Mouse (Mus musculus): ENCODE data around the gene Sapcd2. TPM values are rescaled to one million over a fixed set of nuclear protein-coding genes. Genes with fewer than 3 reads are reported as not detected.

The Sapcd2 gene
- total RNA-seq, 2 experiments from 2014 or later, result 1.2 to 1.6 TPM

GRCm38 (mm10) chr2:25369996-25370395 lies 2.1 kb upstream of the Sapcd2 start:
- intact Hi-C loops (cut with DNase I; ENCODE audit: low total_unique reads), result no loop called here
- DNase-seq, result no peak

GRCm38 (mm10) chr2:25372644-25373391 lies 697 bp downstream of the Sapcd2 start:
- DNase-seq, result no peak
- intact Hi-C loops (cut with DNase I; ENCODE audit: low total_unique reads), result no loop called here

- no peak for DNase-seq
- intact Hi-C loops (cut with DNase I; ENCODE audit: low total_unique reads), result no loop called here
Measured at GRCm38 (mm10) chr2:25373431-25373830, 1.3 kb downstream of the Sapcd2 start.

GRCm38 (mm10) chr2:25376589-25376988 lies 4.5 kb downstream of the Sapcd2 start:
- DNase-seq, result peak; percentile 60
- intact Hi-C loops (cut with DNase I; ENCODE audit: low total_unique reads), result no loop called here

- DNase-seq, result no peak
- intact Hi-C loops (cut with DNase I; ENCODE audit: low total_unique reads), result no loop called here
Measured at GRCm38 (mm10) chr2:25384492-25384891, 12.4 kb downstream of the Sapcd2 start.

- intact Hi-C loops (cut with DNase I; ENCODE audit: low total_unique reads), result no loop called here
- DNase-seq, result no peak
Measured at GRCm38 (mm10) chr2:25391266-25391665, 19.1 kb downstream of the Sapcd2 start.

GRCm38 (mm10) chr2:25394281-25395221 lies 22.4 kb downstream of the Sapcd2 start:
- intact Hi-C loops (cut with DNase I; ENCODE audit: low total_unique reads), result no loop called here

GRCm38 (mm10) chr2:25395721-25396596 lies 23.8 kb downstream of the Sapcd2 start, which contains the start of gene Entpd2:
TSS of gene Entpd2 (plus strand) at chr2:25395874.
- peak; percentile 47 for DNase-seq
- intact Hi-C loops (cut with DNase I; ENCODE audit: low total_unique reads), result no loop called here

More at GRCm38 (mm10) chr2:25394281-25395221, 22.4 kb downstream of the Sapcd2 start:
- peak; percentile 72 for DNase-seq

GRCm38 (mm10) chr2:25396597-25396983 lies 24.5 kb downstream of the Sapcd2 start:
- intact Hi-C loops (cut with DNase I; ENCODE audit: low total_unique reads), result no loop called here
- DNase-seq, result peak; percentile 59

GRCm38 (mm10) chr2:25397010-25397409 lies 24.9 kb downstream of the Sapcd2 start:
- no peak for DNase-seq
- intact Hi-C loops (cut with DNase I; ENCODE audit: low total_unique reads), result no loop called here

GRCm38 (mm10) chr2:25398065-25398464 lies 25.9 kb downstream of the Sapcd2 start:
- no peak for DNase-seq
- intact Hi-C loops (cut with DNase I; ENCODE audit: low total_unique reads), result loop anchor here (2.0 kb wide), 1 partner anchor 15 kb away; no protein-coding TSS in a partner anchor

GRCm38 (mm10) chr2:25399051-25399450 lies 26.9 kb downstream of the Sapcd2 start, which contains the start of gene Npdc1:
TSS of gene Npdc1 (plus strand) at chr2:25399351.
- intact Hi-C loops (cut with DNase I; ENCODE audit: low total_unique reads), result loop anchor here (2.0 kb wide), 1 partner anchor 16 kb away; no protein-coding TSS in a partner anchor

GRCm38 (mm10) chr2:25400291-25400690 lies 28.2 kb downstream of the Sapcd2 start:
- intact Hi-C loops (cut with DNase I; ENCODE audit: low total_unique reads), result no loop called here
- DNase-seq, result peak; percentile 67

More at GRCm38 (mm10) chr2:25399051-25399450, 26.9 kb downstream of the Sapcd2 start, which contains the start of gene Npdc1:
- DNase-seq, result no peak

- intact Hi-C loops (cut with DNase I; ENCODE audit: low total_unique reads), result no loop called here
- peak; percentile 72 for DNase-seq
Measured at GRCm38 (mm10) chr2:25400764-25401163, 28.6 kb downstream of the Sapcd2 start.

- peak; percentile 63 for DNase-seq
- intact Hi-C loops (cut with DNase I; ENCODE audit: low total_unique reads), result no loop called here
Measured at GRCm38 (mm10) chr2:25402377-25402971, 30.4 kb downstream of the Sapcd2 start.

GRCm38 (mm10) chr2:25402972-25403601 lies 31.0 kb downstream of the Sapcd2 start:
- intact Hi-C loops (cut with DNase I; ENCODE audit: low total_unique reads), result no loop called here

GRCm38 (mm10) chr2:25403994-25404393 lies 31.9 kb downstream of the Sapcd2 start:
- intact Hi-C loops (cut with DNase I; ENCODE audit: low total_unique reads), result no loop called here

More at GRCm38 (mm10) chr2:25402972-25403601, 31.0 kb downstream of the Sapcd2 start:
- peak; percentile 71 for DNase-seq

GRCm38 (mm10) chr2:25408908-25409307 lies 36.8 kb downstream of the Sapcd2 start:
- no peak for DNase-seq
- intact Hi-C loops (cut with DNase I; ENCODE audit: low total_unique reads), result no loop called here

More at GRCm38 (mm10) chr2:25403994-25404393, 31.9 kb downstream of the Sapcd2 start:
- no peak for DNase-seq
